Mouse (Mus musculus): ENCODE measurements around the gene Spef1. TPM values are rescaled to one million over a fixed set of nuclear protein-coding genes. Genes with fewer than 3 reads are reported as not detected.

Spef1 gene
- polyA plus RNA-seq, 1 experiment = not detected

DNA sequence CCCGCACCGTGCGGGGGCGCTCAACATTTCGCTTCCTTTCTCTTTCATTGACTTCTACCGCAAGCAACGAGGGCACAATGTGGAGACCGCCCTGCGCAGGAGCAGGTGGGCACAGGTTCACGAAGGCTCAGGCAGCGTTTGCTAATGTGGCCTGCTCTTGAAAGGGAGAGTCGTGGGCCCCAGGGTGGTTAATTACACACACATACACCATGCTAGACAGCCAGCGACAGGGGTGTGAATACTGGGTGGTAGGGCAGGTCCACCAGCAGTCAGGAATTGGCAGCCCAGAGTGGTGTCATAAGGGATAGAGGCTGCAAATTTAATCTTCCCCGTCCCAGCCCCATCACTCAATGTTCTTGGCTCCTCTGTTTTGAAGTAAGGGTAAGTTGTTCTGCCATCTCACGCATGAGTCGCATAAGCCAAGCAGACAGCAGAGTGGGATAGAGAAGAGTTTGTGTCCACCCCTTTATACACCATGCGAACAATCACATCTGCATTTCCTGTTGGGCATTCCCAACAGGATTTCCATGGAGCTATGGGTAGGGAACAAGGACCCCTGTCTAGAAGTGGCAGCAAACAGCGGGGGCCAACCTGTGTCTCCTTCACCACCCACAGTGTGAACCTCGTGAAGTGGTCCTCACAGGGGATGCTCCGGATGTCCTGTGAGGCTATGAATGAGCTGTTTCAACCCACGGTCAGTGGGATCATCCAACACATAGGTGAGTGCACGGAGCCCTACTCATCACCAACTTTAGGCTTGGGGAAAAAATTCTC lies 43.9 kb downstream of the Spef1 start:
- no peak overlapping the region for H3K27ac ChIP-seq (ENCODE audit: insufficient read depth, low read depth, low read length)
- H3K4me3 ChIP-seq (ENCODE audit: insufficient read depth, low read depth, low read length) = no peak overlapping the region
- peaks cover 7% of the 10 kb centered on the region; the same call in 1 of the 2 replicates for H3K4me1 ChIP-seq (ENCODE audit: control insufficient read depth, insufficient read depth, low read length)
- WGBS = 78% methylated on average over 22 of the region's 22 CpGs
- TF ChIP-seq POLR2A (IDR thresholded peaks at IDR 0.05; ENCODE audit: insufficient read depth, low read depth, low read length) (no peak), CTCF (IDR thresholded peaks at IDR 0.05; ENCODE audit: insufficient read depth, low read depth, low read length) (no peak)

- WGBS = 41% methylated on average over 18 of the region's 18 CpGs
- peaks cover 7% of the 10 kb centered on the region; the same call in 1 of the 2 replicates for H3K4me1 ChIP-seq (ENCODE audit: control insufficient read depth, insufficient read depth, low read length)
- no peak overlapping the region for H3K27ac ChIP-seq (ENCODE audit: insufficient read depth, low read depth, low read length)
- no peak for TF ChIP-seq POLR2A (IDR thresholded peaks at IDR 0.05; ENCODE audit: insufficient read depth, low read depth, low read length)
- 0 out of 2 replicates have a peak, but pooled peaks have one; percentile 15 for TF ChIP-seq CTCF (IDR thresholded peaks at IDR 0.05; ENCODE audit: insufficient read depth, low read depth, low read length)
- no peak overlapping the region for H3K4me3 ChIP-seq (ENCODE audit: insufficient read depth, low read depth, low read length)
Measured at GRCm38 (mm10) chr2:131142592-131142991, 44.5 kb downstream of the Spef1 start.

DNA sequence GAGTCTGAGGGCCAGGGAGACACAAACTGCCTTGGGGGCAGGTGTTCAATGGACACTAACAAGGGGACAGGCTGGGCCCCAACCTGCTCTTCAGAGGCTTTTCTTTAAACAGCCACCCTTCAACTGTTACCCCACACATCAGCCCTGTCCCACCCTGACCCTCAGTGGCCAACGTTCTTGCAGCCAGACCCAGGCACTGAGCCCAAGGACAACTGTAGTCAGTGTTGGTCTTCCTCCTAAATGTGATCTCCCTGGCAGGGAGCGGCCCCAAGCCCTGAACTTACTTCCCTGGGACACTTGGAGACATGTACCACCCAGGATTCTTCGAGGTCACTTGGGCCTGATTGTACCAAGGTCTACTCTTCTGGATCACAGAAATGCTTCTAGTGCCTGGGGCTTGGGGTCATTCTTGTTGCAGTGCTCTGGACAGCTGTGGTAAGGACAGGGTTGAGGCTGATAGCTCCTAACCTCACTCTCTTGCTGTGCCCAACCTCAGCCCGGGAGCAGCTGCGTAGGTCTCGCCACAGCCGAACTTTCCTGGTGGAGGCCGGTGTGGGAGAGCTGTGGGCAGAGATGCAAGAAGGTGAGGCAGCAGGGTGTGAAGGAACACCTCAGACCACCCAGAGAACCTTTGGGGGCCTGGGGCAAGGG lies 45.6 kb downstream of the Spef1 start:
- no peak for TF ChIP-seq CTCF (IDR thresholded peaks at IDR 0.05; ENCODE audit: insufficient read depth, low read depth, low read length)
- TF ChIP-seq POLR2A (IDR thresholded peaks at IDR 0.05; ENCODE audit: insufficient read depth, low read depth, low read length) = no peak
- 89% methylated on average over 8 of the region's 8 CpGs for WGBS
- Histone ChIP-seq H3K4me3 (ENCODE audit: insufficient read depth, low read depth, low read length) (no peak overlapping the region), H3K4me1 (ENCODE audit: control insufficient read depth, insufficient read depth, low read length) (peaks cover 7% of the 10 kb centered on the region; the same call in 1 of the 2 replicates), H3K27ac (ENCODE audit: insufficient read depth, low read depth, low read length) (no peak overlapping the region)

GRCm38 (mm10) chr2:131140533-131140905 lies 46.6 kb downstream of the Spef1 start:
- Histone ChIP-seq H3K27ac (ENCODE audit: insufficient read depth, low read depth, low read length) (no peak overlapping the region), H3K4me3 (ENCODE audit: insufficient read depth, low read depth, low read length) (no peak overlapping the region), H3K4me1 (ENCODE audit: control insufficient read depth, insufficient read depth, low read length) (peaks cover 7% of the 10 kb centered on the region; the same call in 1 of the 2 replicates)
- TF ChIP-seq CTCF (IDR thresholded peaks at IDR 0.05; ENCODE audit: insufficient read depth, low read depth, low read length) = no peak
- no peak for TF ChIP-seq POLR2A (IDR thresholded peaks at IDR 0.05; ENCODE audit: insufficient read depth, low read depth, low read length)
- 79% methylated on average over 5 of the region's 5 CpGs for WGBS

DNA sequence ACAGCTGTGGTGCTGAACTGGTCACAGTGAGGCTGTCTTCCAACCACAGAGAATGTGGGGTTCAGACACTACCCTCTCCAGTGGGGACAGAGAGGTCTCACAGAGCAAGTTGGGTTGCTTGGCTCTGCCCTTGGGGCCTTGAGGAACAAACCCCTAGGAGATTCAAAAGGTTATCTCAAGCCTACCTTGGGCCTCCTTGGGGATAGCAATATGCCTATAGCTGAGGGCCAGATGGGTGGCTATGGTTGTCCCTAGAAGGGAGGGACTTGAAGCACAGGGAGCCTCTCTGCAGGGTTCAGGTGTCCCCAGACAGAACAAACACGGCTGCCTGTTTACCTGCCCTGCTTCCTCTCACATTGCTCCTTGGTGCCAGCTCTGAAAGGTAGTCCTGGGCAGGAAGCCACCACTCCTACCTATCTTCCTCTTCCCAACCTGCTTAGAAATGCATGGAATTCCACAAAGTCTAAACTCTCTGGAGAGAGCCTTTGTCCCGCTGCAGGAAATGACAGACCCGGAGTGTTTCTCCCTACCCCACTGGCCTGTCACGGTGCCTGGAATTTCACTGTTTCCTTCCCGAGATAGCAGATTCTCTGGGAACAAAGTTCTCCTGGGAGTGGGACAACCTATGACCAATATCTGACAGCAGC lies 47.1 kb downstream of the Spef1 start:
- no peak overlapping the region for H3K4me3 ChIP-seq (ENCODE audit: insufficient read depth, low read depth, low read length)
- TF ChIP-seq CTCF (IDR thresholded peaks at IDR 0.05; ENCODE audit: insufficient read depth, low read depth, low read length) (no peak), POLR2A (IDR thresholded peaks at IDR 0.05; ENCODE audit: insufficient read depth, low read depth, low read length) (no peak)
- H3K27ac ChIP-seq (ENCODE audit: insufficient read depth, low read depth, low read length) = no peak overlapping the region
- 78% methylated on average over 5 of the region's 5 CpGs for WGBS
- H3K4me1 ChIP-seq (ENCODE audit: control insufficient read depth, insufficient read depth, low read length) = peaks cover 7% of the 10 kb centered on the region; the same call in 1 of the 2 replicates

GRCm38 (mm10) chr2:131139287-131139686 lies 47.8 kb downstream of the Spef1 start:
- no peak overlapping the region for H3K4me3 ChIP-seq (ENCODE audit: insufficient read depth, low read depth, low read length)
- 90% methylated on average over 5 of the region's 5 CpGs for WGBS
- TF ChIP-seq CTCF (IDR thresholded peaks at IDR 0.05; ENCODE audit: insufficient read depth, low read depth, low read length) = no peak
- no peak overlapping the region for H3K27ac ChIP-seq (ENCODE audit: insufficient read depth, low read depth, low read length)
- peaks cover 7% of the 10 kb centered on the region; the same call in 1 of the 2 replicates for H3K4me1 ChIP-seq (ENCODE audit: control insufficient read depth, insufficient read depth, low read length)

DNA sequence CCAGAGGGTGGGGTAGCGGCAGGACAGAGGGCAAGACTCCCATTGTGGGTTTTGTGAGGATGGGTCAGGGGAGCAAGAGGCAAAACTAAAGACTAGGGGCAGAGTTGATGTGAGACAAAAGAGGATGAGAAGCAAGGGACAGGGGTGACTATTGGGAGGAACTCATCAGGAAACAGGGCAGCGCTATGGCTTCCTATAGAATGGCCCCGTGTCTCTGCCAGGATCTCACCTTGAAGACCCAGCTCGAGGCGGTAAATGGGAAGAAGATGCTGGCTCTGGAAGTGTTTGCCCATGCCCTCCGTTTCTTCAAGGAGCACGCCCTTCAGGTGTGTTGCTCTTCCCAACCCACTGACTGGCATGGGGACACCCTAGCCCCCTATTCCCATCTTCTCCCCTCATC lies 48.3 kb downstream of the Spef1 start:
- no peak overlapping the region for H3K4me3 ChIP-seq (ENCODE audit: insufficient read depth, low read depth, low read length)
- TF ChIP-seq CTCF (IDR thresholded peaks at IDR 0.05; ENCODE audit: insufficient read depth, low read depth, low read length) (no peak), POLR2A (IDR thresholded peaks at IDR 0.05; ENCODE audit: insufficient read depth, low read depth, low read length) (no peak)
- H3K27ac ChIP-seq (ENCODE audit: insufficient read depth, low read depth, low read length) = no peak overlapping the region
- WGBS = 96% methylated on average over 7 of the region's 7 CpGs
- H3K4me1 ChIP-seq (ENCODE audit: control insufficient read depth, insufficient read depth, low read length) = peaks cover 7% of the 10 kb centered on the region; the same call in 1 of the 2 replicates

GRCm38 (mm10) chr2:131138296-131138695 lies 48.8 kb downstream of the Spef1 start:
- Histone ChIP-seq H3K4me3 (ENCODE audit: insufficient read depth, low read depth, low read length) (no peak overlapping the region), H3K4me1 (ENCODE audit: control insufficient read depth, insufficient read depth, low read length) (peaks cover 7% of the 10 kb centered on the region; the same call in 1 of the 2 replicates), H3K27ac (ENCODE audit: insufficient read depth, low read depth, low read length) (no peak overlapping the region)
- 90% methylated on average over 4 of the region's 4 CpGs for WGBS
- no peak for TF ChIP-seq CTCF (IDR thresholded peaks at IDR 0.05; ENCODE audit: insufficient read depth, low read depth, low read length)
- TF ChIP-seq POLR2A (IDR thresholded peaks at IDR 0.05; ENCODE audit: insufficient read depth, low read depth, low read length) = no peak

Measured in olfactory bulb, adult 2 months (tissue).